Mouse (Mus musculus): ENCODE measurements around the gene Dcbld2.
"Not testable (repeated sequence)": the region's sequence is repeated elsewhere in the genome, so short reads cannot be mapped to it uniquely, and the experiment has no call there.

The Dcbld2 gene

GRCm38 (mm10) chr16:58451647-58452046, 43.4 kb downstream of the Dcbld2 start:
- DNase-seq, result no peak

GRCm38 (mm10) chr16:58453138-58453537, 44.9 kb downstream of the Dcbld2 start:
- DNase-seq, result no peak

GRCm38 (mm10) chr16:58453820-58454219, 45.6 kb downstream of the Dcbld2 start:
- DNase-seq, result no peak

- DNase-seq, result no peak
These were observed 46.4 kb downstream of the Dcbld2 start for GRCm38 (mm10) chr16:58454617-58455016.

- no peak for DNase-seq
These were observed 46.9 kb downstream of the Dcbld2 start for GRCm38 (mm10) chr16:58455118-58455517.

GRCm38 (mm10) chr16:58456445-58456844, 48.2 kb downstream of the Dcbld2 start:
- no peak for DNase-seq

GRCm38 (mm10) chr16:58456991-58457390, 48.7 kb downstream of the Dcbld2 start:
- DNase-seq, result no peak

- DNase-seq, result not testable (repeated sequence)
These were observed 51.7 kb downstream of the Dcbld2 start for GRCm38 (mm10) chr16:58459966-58460365.

GRCm38 (mm10) chr16:58460386-58460785, 52.1 kb downstream of the Dcbld2 start:
- DNase-seq, result no peak

- no peak for DNase-seq
These were observed 53.7 kb downstream of the Dcbld2 start for GRCm38 (mm10) chr16:58461856-58462518.

GRCm38 (mm10) chr16:58462519-58462918, 54.3 kb downstream of the Dcbld2 start:
- DNase-seq, result no peak

- DNase-seq, result no peak
These were observed 55.8 kb downstream of the Dcbld2 start for GRCm38 (mm10) chr16:58464051-58464450.

- DNase-seq, result no peak
These were observed 57.2 kb downstream of the Dcbld2 start for GRCm38 (mm10) chr16:58465412-58465811.

- no peak for DNase-seq
These were observed 61.8 kb downstream of the Dcbld2 start for GRCm38 (mm10) chr16:58470061-58470460.

GRCm38 (mm10) chr16:58470841-58471240, 62.6 kb downstream of the Dcbld2 start:
- DNase-seq, result no peak

- peak; percentile 42 for DNase-seq
These were observed 66.6 kb downstream of the Dcbld2 start for GRCm38 (mm10) chr16:58474875-58475274.

GRCm38 (mm10) chr16:58475544-58476154, 67.4 kb downstream of the Dcbld2 start:
- DNase-seq, result no peak

- peak; percentile 52 for DNase-seq
These were observed 68.1 kb downstream of the Dcbld2 start for GRCm38 (mm10) chr16:58476363-58476762.

GRCm38 (mm10) chr16:58479898-58480448, 71.7 kb downstream of the Dcbld2 start:
- DNase-seq, result no peak

GRCm38 (mm10) chr16:58481219-58481905, 73.1 kb downstream of the Dcbld2 start:
- no peak for DNase-seq

GRCm38 (mm10) chr16:58481906-58482270, 73.6 kb downstream of the Dcbld2 start:
- DNase-seq, result no peak

- DNase-seq, result no peak
These were observed 74.1 kb downstream of the Dcbld2 start for GRCm38 (mm10) chr16:58482296-58482695.

GRCm38 (mm10) chr16:58487861-58488260, 79.6 kb downstream of the Dcbld2 start:
- no peak for DNase-seq

GRCm38 (mm10) chr16:58496791-58497190, 88.5 kb downstream of the Dcbld2 start:
- DNase-seq, result no peak

Data from layer of hippocampus, adult 9-11 months (tissue).